ENCODE assay signal across 18 mouse cellular contexts in the genomic region with DNA sequence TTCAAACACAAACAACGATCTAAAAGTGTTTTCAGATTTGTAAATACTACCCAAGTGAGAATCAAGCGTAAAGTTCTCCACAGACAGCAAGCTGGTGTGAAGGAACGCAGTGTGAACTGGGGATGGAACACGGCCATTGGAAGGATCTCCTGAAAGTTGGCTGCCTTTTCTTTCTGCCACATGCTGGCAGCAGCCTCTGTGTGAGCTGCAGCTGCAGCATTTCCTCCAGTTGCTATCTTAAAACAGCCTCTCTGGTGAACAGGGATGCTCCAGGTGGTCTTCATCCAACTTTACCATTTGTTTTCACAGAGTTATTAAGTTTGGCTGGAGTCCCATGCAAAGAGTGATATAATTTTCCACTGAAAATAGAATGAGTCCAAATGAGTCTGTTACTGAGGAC.
DNase-seq lines count a peak whose midpoint lies in the region; ATAC-seq lines count a peak whose summit lies in the region.
"Had no signal": no experiment of that assay in that cellular context is flagged by ENCODE, and none has a peak within 500 bp of the region (broad histone marks: within the 10 kb centered on the region; RNA-seq: fewer than 3 reads in every experiment).

No protein-coding gene starts in this region.

- H3K4me1 ChIP-seq in embryonic facial prominence, embryonic 14.5 days (ENCODE audit: control insufficient read depth, insufficient read depth, low read length) = no peaks in the 10 kb centered on the region
- H3K4me1 ChIP-seq in embryonic facial prominence, embryonic 10.5 days = no peaks in the 10 kb centered on the region
- no peaks in the 10 kb centered on the region for H3K4me1 ChIP-seq in kidney, embryonic 14.5 days (ENCODE audit: control insufficient read depth, insufficient read depth, low read length)
- H3K4me1 ChIP-seq: forebrain, embryonic 15.5 days; hindbrain, embryonic 12.5 days; intestine, embryonic 15.5 days had no signal

- no peak overlapping the region for H3K4me3 ChIP-seq in embryonic facial prominence, embryonic 14.5 days (ENCODE audit: low read depth, low read length)
- H3K4me3 ChIP-seq in embryonic facial prominence, embryonic 10.5 days = no peak overlapping the region
- H3K4me3 ChIP-seq in kidney, embryonic 14.5 days (ENCODE audit: low read length) = no peak overlapping the region
- H3K4me3 ChIP-seq: forebrain, embryonic 15.5 days; gastrocnemius, adult 2 months; hindbrain, embryonic 12.5 days; intestine, embryonic 15.5 days had no signal

- WGBS in embryonic facial prominence, embryonic 14.5 days = 67% methylated on average over 4 of the region's 4 CpGs
- WGBS in embryonic facial prominence, embryonic 10.5 days = 79% methylated on average over 4 of the region's 4 CpGs
- WGBS in kidney, embryonic 14.5 days = 61% methylated on average over 4 of the region's 4 CpGs

- no peaks in the 10 kb centered on the region for H3K36me3 ChIP-seq in embryonic facial prominence, embryonic 14.5 days (ENCODE audit: control insufficient read depth, insufficient read depth, low read length)
- H3K36me3 ChIP-seq in embryonic facial prominence, embryonic 10.5 days (replicated peaks) = no peaks in the 10 kb centered on the region
- H3K36me3 ChIP-seq in kidney, embryonic 14.5 days (ENCODE audit: control insufficient read depth, insufficient read depth, low read length) = no peaks in the 10 kb centered on the region
- H3K36me3 ChIP-seq: forebrain, embryonic 15.5 days; G1E; hindbrain, embryonic 12.5 days; intestine, embryonic 15.5 days had no signal

- H3K9me3 ChIP-seq in embryonic facial prominence, embryonic 14.5 days (ENCODE audit: control insufficient read depth, low read length) = no peaks in the 10 kb centered on the region
- no peaks in the 10 kb centered on the region for H3K9me3 ChIP-seq in embryonic facial prominence, embryonic 10.5 days
- no peaks in the 10 kb centered on the region for H3K9me3 ChIP-seq in kidney, embryonic 14.5 days (ENCODE audit: control insufficient read depth, low read length)
- H3K9me3 ChIP-seq: forebrain, embryonic 15.5 days; G1E; hindbrain, embryonic 12.5 days; intestine, embryonic 15.5 days had no signal

- DNase-seq in embryonic facial prominence, embryonic 14.5 days (ENCODE audit: low spot score) = peak; percentile 19
- DNase-seq in embryonic facial prominence, embryonic 10.5 days (ENCODE audit: low spot score) = no peak
- no peak for DNase-seq in kidney, adult 11 months
- DNase-seq in left cerebral cortex, postnatal 14 days (ENCODE audit: low spot score in 2 of 2) = peak; percentile 4 to 18
- DNase-seq in left cerebral cortex, postnatal 36 days (ENCODE audit: low spot score in 2 of 2) = no peak
- DNase-seq in right cerebral cortex, postnatal 14 days = peak; percentile 7
- DNase-seq in right cerebral cortex, adult 18-20 months = no peak
- DNase-seq: embryo, embryonic 11 days; gastrocnemius, adult 2 months; lung, adult 18-20 months; right cerebral cortex, postnatal 25 days; thymus, postnatal 14 days had no signal

- no peak overlapping the region for H3K27ac ChIP-seq in embryonic facial prominence, embryonic 14.5 days (replicated peaks; ENCODE audit: low read depth, low read length)
- no peak overlapping the region for H3K27ac ChIP-seq in embryonic facial prominence, embryonic 10.5 days (replicated peaks)
- no peak overlapping the region for H3K27ac ChIP-seq in kidney, embryonic 14.5 days (ENCODE audit: low read depth, low read length)
- H3K27ac ChIP-seq: forebrain, embryonic 15.5 days; gastrocnemius, adult 2 months; hindbrain, embryonic 12.5 days; intestine, embryonic 15.5 days had no signal

- no peak overlapping the region for H3K9ac ChIP-seq in embryonic facial prominence, embryonic 14.5 days (ENCODE audit: low read depth, low read length)
- no peak overlapping the region for H3K9ac ChIP-seq in kidney, embryonic 14.5 days (ENCODE audit: low read depth, low read length)
- H3K9ac ChIP-seq: forebrain, embryonic 15.5 days; hindbrain, embryonic 12.5 days; intestine, embryonic 15.5 days had no signal

- H3K4me2 ChIP-seq in embryonic facial prominence, embryonic 14.5 days (ENCODE audit: low read depth, low read length) = no peak overlapping the region
- no peak overlapping the region for H3K4me2 ChIP-seq in kidney, embryonic 14.5 days (replicated peaks; ENCODE audit: low read depth, low read length)
- H3K4me2 ChIP-seq: forebrain, embryonic 15.5 days; hindbrain, embryonic 12.5 days; intestine, embryonic 15.5 days had no signal

- intact Hi-C loops in left cerebral cortex, postnatal 14 days (cut with DNase I) = no loop called here
- intact Hi-C loops in left cerebral cortex, postnatal 36 days (cut with DNase I) = no loop called here

- H3K27me3 ChIP-seq in embryonic facial prominence, embryonic 14.5 days (replicated peaks; ENCODE audit: control insufficient read depth, insufficient read depth, low read length) = no peaks in the 10 kb centered on the region
- H3K27me3 ChIP-seq in embryonic facial prominence, embryonic 10.5 days (replicated peaks; ENCODE audit: low read depth, poor library complexity, severe bottlenecking) = no peaks in the 10 kb centered on the region
- no peaks in the 10 kb centered on the region for H3K27me3 ChIP-seq in kidney, embryonic 14.5 days (ENCODE audit: control insufficient read depth, insufficient read depth, low read length)
- H3K27me3 ChIP-seq: forebrain, embryonic 15.5 days; hindbrain, embryonic 12.5 days; intestine, embryonic 15.5 days had no signal

- ATAC-seq in embryonic facial prominence, embryonic 14.5 days (ENCODE audit: low read depth) = no peak
- ATAC-seq in kidney, embryonic 14.5 days (ENCODE audit: low FRiP score, low TSS enrichment) = peak; percentile 68; the same call in 1 of the 2 replicates
- ATAC-seq: CD4-positive, CD25-positive, alpha-beta regulatory T cell, adult 4 months; forebrain, embryonic 15.5 days; intestine, embryonic 15.5 days had no signal

Comparison
In these comparisons a context has a peak if more than half of its experiments do, and no peak if none do; other contexts are left out.
1. DNase-seq: peak in embryonic facial prominence, embryonic 14.5 days (single experiment), left cerebral cortex, postnatal 14 days (2 of 2) and right cerebral cortex, postnatal 14 days (single experiment); none in embryonic facial prominence, embryonic 10.5 days (single experiment), kidney, adult 11 months (single experiment), left cerebral cortex, postnatal 36 days (0 of 2) and right cerebral cortex, adult 18-20 months (single experiment).